Mouse (Mus musculus) spleen, postnatal 36 days (tissue): ENCODE measurements at regions not wholly inside any gene's neighbourhood (a gene's known extent, or its start where the extent isn't known, plus 50 kb on each side); places are given as distances from the start of the nearest gene placed in this dataset.

ENCODE experiments used
- DNase-seq, 2 experiments: peaks; one replicate each; pipeline ENCODE4 v3.0.0; 2022; ENCODE audit warnings: low spot score in 2 of 2, mixed read lengths in 1 of 2

GRCm38 (mm10) chr9:120628794-120629560 lies 57.7 kb downstream of the Rpl14 start:
- DNase-seq = no peak

DNA sequence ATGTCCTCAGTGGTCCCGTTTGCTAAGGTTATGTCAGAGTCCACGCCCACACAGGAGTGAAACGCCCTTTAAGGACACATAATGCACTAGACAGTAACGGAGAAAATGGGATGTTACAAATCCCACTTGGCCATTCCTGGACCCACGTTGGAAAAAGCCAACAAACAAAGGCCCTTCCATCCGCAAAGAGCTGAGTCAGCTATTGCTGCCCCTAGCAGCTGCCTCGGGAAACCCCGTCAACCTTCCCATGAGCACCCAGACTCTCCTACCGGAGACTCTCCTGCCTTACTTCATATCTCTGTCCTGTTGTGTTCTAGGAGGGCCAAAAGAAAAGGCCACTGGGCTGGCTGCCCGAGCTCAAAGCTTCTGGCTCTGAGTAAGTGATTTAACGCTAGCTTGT lies 58.4 kb downstream of the Rpl14 start:
- no peak for DNase-seq

DNA sequence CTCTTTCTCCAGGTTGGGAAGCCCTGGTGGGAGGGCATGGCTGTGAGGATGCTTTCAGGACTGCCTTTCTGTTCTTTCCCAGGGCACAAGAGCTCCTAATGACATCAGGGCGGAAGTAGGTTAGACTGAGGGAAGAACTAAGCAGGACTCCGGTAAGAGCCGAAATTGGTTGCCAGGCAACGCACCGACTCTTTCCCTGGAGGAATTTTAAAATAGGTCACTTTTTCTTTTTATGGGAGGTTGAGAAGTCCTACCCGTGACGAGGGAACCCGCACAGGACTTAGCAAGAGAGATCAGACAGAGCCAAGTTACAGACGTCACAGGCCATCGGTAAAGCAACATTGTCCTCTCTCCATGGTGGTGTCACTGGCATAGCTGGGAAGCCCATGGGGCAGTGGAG lies 61.6 kb downstream of the Rpl14 start:
- no peak for DNase-seq

- DNase-seq = no peak
These were observed 71.4 kb downstream of the Rpl14 start for GRCm38 (mm10) chr9:120642656-120643055.

DNA sequence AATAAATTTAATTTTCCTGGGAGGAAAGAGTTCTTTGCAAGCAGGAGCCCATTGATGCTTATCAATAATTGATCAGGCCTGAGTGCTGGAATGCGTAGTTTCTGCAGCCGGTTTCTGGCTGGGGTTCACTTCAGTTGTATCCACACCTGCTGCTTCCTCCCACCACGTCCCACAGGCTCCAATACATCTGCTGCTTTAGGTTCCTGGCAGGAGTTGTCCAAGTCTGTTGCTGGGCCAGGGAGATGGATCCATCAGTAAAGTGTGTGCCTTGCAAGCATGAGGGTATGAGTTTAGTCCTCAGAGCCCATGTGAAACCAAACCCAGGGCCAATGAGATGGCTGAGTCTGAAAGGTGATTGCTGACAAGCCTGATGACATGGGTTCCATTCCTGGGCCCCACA lies 72.1 kb downstream of the Rpl14 start:
- no peak for DNase-seq

DNA sequence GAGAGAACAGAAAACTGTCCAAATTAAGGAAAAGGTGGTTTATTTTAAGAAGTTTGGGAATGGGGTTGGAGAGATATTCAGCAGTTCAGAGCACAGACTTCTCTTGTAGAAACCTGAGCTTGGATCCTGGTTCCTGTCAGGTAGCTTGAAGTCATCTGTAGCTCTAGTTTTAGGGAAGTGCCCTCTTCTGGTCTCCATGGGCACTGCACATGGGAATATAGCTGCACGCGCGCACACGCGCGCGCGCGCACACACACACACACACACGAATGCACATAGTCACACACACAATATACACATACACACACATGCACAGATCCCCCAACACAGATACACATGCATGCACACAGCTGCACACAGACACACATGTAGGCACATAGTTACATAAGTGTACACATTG lies 74.5 kb downstream of the Rpl14 start:
- no peak for DNase-seq

- no peak for DNase-seq
These were observed 75.8 kb downstream of the Rpl14 start for GRCm38 (mm10) chr9:120646806-120647667.

GRCm38 (mm10) chr9:120647668-120647955 lies 76.4 kb downstream of the Rpl14 start:
- DNase-seq = no peak

DNA sequence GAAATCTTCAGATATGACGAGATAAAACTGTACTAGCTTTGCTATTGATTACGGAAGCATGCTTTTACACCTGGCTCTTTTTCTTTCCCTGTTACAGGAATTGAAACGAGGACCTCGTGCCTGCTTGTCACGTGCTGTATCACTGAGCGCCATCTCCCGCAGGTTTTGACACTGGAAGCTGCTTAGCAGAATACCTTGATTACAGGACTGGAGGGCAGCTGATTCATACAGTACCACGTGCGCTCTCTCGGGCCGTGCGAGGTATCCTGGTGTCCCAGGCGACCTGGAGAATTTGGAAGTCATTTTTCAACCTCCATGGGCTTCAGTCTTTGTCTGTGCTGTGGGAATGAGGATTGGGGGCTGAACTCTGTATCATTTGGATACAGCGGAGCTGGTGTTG lies 81.5 kb downstream of the Rpl14 start:
- DNase-seq = no peak

- no peak for DNase-seq
These were observed 81.9 kb downstream of the Rpl14 start for GRCm38 (mm10) chr9:120653170-120653569.

DNA sequence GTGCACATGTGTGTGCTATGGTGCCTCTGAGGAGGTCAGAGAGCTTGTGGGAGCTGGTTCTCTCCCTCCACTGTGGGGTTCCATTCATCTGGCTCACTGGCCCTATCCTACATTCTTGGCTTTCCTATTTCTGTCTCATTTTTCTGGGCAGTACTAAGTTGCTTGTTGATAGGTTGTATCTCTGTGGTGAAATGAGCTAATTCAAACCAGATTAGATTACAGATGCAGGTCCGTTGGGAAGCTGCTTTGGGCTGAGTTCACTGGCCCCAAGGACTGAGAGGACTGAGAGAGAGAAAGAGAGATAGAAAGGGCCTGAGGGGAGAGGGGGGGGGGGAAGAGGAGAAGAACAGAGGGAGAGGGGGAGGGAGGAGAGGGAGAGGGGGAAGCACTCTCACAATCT lies 83.5 kb downstream of the Rpl14 start:
- DNase-seq = no peak

- DNase-seq = no peak
These were observed 85.7 kb downstream of the Rpl14 start for GRCm38 (mm10) chr9:120656976-120657375.

DNA sequence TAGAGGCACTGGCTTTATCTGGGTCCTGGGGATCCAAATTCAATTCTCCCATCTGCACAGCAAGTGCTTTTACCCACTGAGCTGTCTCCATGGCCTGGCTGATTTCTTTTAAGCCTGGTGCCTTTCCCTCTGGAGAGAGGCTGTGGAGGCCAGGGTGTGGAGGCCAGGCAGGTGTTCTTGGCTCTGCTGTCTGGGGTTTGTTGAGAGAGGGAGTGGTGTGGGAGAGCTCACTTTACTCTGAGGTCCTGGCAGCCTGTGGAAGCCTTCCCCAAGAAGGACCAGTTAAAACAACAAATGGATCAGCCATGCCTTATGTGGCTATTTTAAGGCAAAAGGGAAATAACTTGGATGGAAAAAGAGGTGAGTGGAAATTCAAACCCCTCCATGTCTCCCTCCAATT lies 86.5 kb downstream of the Rpl14 start:
- DNase-seq = no peak

DNA sequence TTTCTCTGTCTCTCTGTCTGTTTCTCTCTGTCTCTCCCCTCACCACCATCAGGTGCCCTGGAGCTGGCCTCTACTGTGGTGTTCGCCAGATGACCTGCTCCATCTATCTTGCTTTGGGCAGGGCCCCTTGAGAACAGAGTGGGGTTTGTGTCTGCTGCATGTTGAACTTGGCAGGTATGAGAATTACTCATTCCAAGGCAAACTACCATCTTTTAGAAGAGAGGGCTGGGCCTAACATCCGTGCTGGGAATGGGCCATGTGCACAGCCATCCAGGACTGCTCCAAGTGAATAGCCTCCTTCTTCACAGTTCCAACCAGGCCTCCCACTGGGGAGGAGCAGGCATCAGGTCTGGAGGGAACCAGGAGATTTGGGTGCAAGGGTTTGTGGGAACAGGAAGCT lies 87.3 kb downstream of the Rpl14 start:
- DNase-seq = no peak

DNA sequence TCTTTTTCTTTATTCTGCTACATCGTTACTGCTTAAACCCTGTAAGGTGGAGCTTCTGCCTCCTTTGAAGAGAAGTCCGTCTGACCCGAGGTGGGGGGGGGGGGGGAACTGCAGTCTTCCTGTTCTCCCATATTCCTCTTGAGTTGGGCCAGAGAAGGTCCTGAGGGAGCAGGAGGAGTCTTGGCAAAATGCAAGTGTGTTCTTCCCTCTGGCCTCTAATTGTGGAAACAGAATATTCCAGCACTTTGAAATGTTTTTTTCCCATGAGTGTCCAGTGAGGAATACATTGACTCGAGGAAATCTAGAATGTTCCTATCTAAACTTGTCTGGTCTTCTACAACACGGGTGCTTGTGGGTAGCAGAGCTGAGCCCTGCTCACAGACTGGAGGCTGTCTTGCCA lies 90.0 kb downstream of the Rpl14 start:
- no peak for DNase-seq

- no peak for DNase-seq
These were observed 90.5 kb downstream of the Rpl14 start for GRCm38 (mm10) chr9:120661641-120662227.

DNA sequence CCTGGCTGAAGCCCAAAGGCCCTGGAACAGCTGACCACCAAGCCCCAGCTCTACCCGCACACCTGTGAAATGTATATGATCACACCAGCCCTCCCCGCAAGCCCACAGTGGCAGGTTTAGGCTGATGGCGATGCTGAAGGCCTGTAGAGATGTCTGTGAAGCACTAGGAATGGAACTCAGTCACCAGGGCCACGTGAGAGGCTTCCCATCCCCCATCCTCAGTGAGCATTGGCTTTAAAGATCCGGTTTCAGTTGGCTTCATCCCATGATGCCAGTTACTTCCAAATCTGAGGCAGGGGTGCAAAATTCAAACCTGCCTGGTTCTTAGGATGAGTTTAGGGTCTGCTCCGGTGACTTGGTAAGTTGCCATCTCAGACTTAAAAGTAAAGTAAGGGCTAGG lies 91.9 kb downstream of the Rpl14 start:
- DNase-seq = no peak

DNA sequence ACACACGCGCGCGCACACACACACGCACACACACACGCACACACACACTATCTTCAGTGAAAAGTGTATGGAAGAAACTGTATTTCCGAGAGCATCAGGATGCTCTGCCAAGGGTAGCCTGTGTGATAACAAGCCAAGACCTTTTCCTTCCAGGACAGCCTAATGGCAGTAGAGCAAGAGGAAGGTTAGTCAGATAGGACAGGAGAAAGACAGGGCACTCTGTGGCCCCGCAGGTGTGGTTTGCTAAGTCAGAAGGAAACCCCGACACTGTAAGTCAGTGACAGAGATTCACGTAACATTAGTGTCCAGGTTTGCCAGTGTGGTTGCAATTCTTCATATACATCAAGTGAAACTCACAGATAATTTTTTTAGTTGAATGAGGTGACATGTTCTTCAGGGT lies 92.8 kb downstream of the Rpl14 start:
- DNase-seq = no peak

DNA sequence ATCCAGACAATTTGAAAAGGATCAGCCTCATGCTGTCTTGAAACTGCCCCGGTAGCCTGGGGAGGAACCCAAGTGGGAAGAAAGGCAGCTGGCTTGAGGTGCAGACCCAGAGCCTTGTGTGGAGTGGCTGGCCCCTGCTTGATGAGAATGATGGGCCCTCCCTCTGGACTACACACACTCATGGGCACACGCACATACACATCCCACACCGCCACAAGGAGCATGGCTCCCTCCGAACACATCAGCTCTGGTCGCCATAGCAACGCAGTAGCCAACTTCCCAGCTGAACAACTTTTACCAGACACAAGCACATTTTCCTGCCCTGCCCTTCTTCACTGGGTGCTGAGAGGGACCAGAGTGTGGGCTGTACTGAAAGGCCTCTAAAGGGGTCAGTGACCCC lies 101.2 kb downstream of the Rpl14 start:
- no peak for DNase-seq

GRCm38 (mm10) chr9:120674855-120675254 lies 103.6 kb downstream of the Rpl14 start:
- no peak for DNase-seq

- no peak for DNase-seq
These were observed 104.3 kb downstream of the Rpl14 start for GRCm38 (mm10) chr9:120675371-120676150.

GRCm38 (mm10) chr9:120676301-120676700 lies 105.1 kb downstream of the Rpl14 start:
- DNase-seq = no peak
